Mouse (Mus musculus): Measurements from ENCODE around the gene Rbms2. TPM values are rescaled to one million over a fixed set of nuclear protein-coding genes. Genes with fewer than 3 reads are reported as not detected.

Rbms2 gene
- polyA plus RNA-seq, 1 experiment from 2014 or later, result 7.0 TPM

MicroRNAs encoded within 50 kb of the gene (microRNA counts, 519-probe panel; counts per million panel counts)
- 114 counts per million for microRNA mmu-miR-677

Small RNA genes lying within 50 kb of the gene (microRNA-seq; reads per million reads assigned to microRNA genes)
- 77.0 reads per million, percentile 48 among the genes with 10 or more reads in this experiment for gene Mir677

Other genes with a start within 250 kb of the Rbms2 start
- gene Hsd17b6, start 172.7 kb downstream of the Rbms2 start, polyA plus RNA-seq (2015; fragmentation: Nextera tagmentation; extraction: Ambion mirVana), result not detected in 2 replicates
- gene Prim1, start 165.1 kb downstream of the Rbms2 start, polyA plus RNA-seq (2015; fragmentation: Nextera tagmentation; extraction: Ambion mirVana), result 87.0 and 99.1 TPM in 2 replicates
- gene Naca, start 144.7 kb downstream of the Rbms2 start, polyA plus RNA-seq (2015; fragmentation: Nextera tagmentation; extraction: Ambion mirVana), result 599 and 646 TPM in 2 replicates
- 380 and 439 TPM in 2 replicates for gene Ptges3, start 121.3 kb downstream of the Rbms2 start, polyA plus RNA-seq (2015; fragmentation: Nextera tagmentation; extraction: Ambion mirVana)
- gene Atp5b, start 97.0 kb downstream of the Rbms2 start, polyA plus RNA-seq (2015; fragmentation: Nextera tagmentation; extraction: Ambion mirVana), result 2,036 and 2,215 TPM in 2 replicates
- 5.8 and 6.7 TPM in 2 replicates for gene Baz2a, start 88.7 kb downstream of the Rbms2 start, polyA plus RNA-seq (2015; fragmentation: Nextera tagmentation; extraction: Ambion mirVana)
- gene Gls2, start 14.2 kb upstream of the Rbms2 start, polyA plus RNA-seq (2015; fragmentation: Nextera tagmentation; extraction: Ambion mirVana), result 1.9 and 2.2 TPM in 2 replicates
- gene Spryd4, start 31.5 kb upstream of the Rbms2 start, polyA plus RNA-seq (2015; fragmentation: Nextera tagmentation; extraction: Ambion mirVana), result 24.1 and 24.7 TPM in 2 replicates
- 0.09 TPM in 1 of 2 replicates, not detected in the other for gene Mip, start 45.5 kb upstream of the Rbms2 start, polyA plus RNA-seq (2015; fragmentation: Nextera tagmentation; extraction: Ambion mirVana)
- 34.8 and 37.4 TPM in 2 replicates for gene Timeless, start 51.8 kb upstream of the Rbms2 start, polyA plus RNA-seq (2015; fragmentation: Nextera tagmentation; extraction: Ambion mirVana)
- gene Apon, start 73.8 kb upstream of the Rbms2 start, polyA plus RNA-seq (2015; fragmentation: Nextera tagmentation; extraction: Ambion mirVana), result 0.31 and 0.49 TPM in 2 replicates
- gene Apof, start 88.4 kb upstream of the Rbms2 start, polyA plus RNA-seq (2015; fragmentation: Nextera tagmentation; extraction: Ambion mirVana), result 46.0 and 46.6 TPM in 2 replicates
- gene Stat2, start 90.3 kb upstream of the Rbms2 start, polyA plus RNA-seq (2015; fragmentation: Nextera tagmentation; extraction: Ambion mirVana), result 5.7 and 6.3 TPM in 2 replicates
- 0.10 TPM in 1 of 2 replicates, not detected in the other for gene Il23a, start 118.5 kb upstream of the Rbms2 start, polyA plus RNA-seq (2015; fragmentation: Nextera tagmentation; extraction: Ambion mirVana)
- gene Pan2, start 123.0 kb upstream of the Rbms2 start, polyA plus RNA-seq (2015; fragmentation: Nextera tagmentation; extraction: Ambion mirVana), result 11.8 and 14.4 TPM in 2 replicates
- gene Cnpy2, start 142.2 kb upstream of the Rbms2 start, polyA plus RNA-seq (2015; fragmentation: Nextera tagmentation; extraction: Ambion mirVana), result 99.7 and 105 TPM in 2 replicates
- 149 and 170 TPM in 2 replicates for gene Cs, start 157.4 kb upstream of the Rbms2 start, polyA plus RNA-seq (2015; fragmentation: Nextera tagmentation; extraction: Ambion mirVana)
- gene Coq10a, start 188.7 kb upstream of the Rbms2 start, polyA plus RNA-seq (2015; fragmentation: Nextera tagmentation; extraction: Ambion mirVana), result 4.6 and 4.8 TPM in 2 replicates
- 5.0 and 5.1 TPM in 2 replicates for gene Ankrd52, start 196.8 kb upstream of the Rbms2 start, polyA plus RNA-seq (2015; fragmentation: Nextera tagmentation; extraction: Ambion mirVana)
- 30.5 and 32.8 TPM in 2 replicates for gene Slc39a5, start 220.9 kb upstream of the Rbms2 start, polyA plus RNA-seq (2015; fragmentation: Nextera tagmentation; extraction: Ambion mirVana)
- gene Nabp2, start 231.2 kb upstream of the Rbms2 start, polyA plus RNA-seq (2015; fragmentation: Nextera tagmentation; extraction: Ambion mirVana), result 57.3 and 64.4 TPM in 2 replicates
- 9.0 and 10.7 TPM in 2 replicates for gene Rnf41, start 231.4 kb upstream of the Rbms2 start, polyA plus RNA-seq (2015; fragmentation: Nextera tagmentation; extraction: Ambion mirVana)